Mouse (Mus musculus): ENCODE data around the gene Rpl23a.

- TF ChIP-seq CTCF (IDR thresholded peaks at IDR 0.05; ENCODE audit: low read depth, low read length): peak; percentile 26; the same call in 1 of the 2 replicates
- no peak for TF ChIP-seq POLR2A (IDR thresholded peaks at IDR 0.05; ENCODE audit: borderline replicate concordance, low read depth, low read length)
Measured at GRCm38 (mm10) chr11:78171328-78171727, 12.1 kb downstream of the Rpl23a start.
